Mouse (Mus musculus) CH12.LX (cell line): ENCODE results near the gene Gm10644. TPM values are rescaled to one million over a fixed set of nuclear protein-coding genes. Genes with fewer than 3 reads are reported as not detected.

Experiments
- DNase-seq: peaks from one replicate; pipeline ENCODE4 v3.0.0-alpha.2; 2013; ENCODE audit errors: extremely low read depth
- H3K27ac ChIP-seq: 2 replicates; pipeline ENCODE4 v1.5.1; 2012; ENCODE audit warnings: low read depth, mild to moderate bottlenecking, control low read depth, moderate library complexity; ENCODE audit not compliant: insufficient read depth
- H3K27me3 ChIP-seq: replicated peaks from 2 replicates; pipeline ENCODE3; 2012; ENCODE audit warnings: inconsistent platforms
- H3K36me3 ChIP-seq, 2 experiments: replicated peaks in 1 of 2; 2 replicates each; pipeline versions ENCODE3 to v1.6.1; 2012; ENCODE audit warnings: inconsistent platforms in 1 of 2, low read length in 1 of 2, mild to moderate bottlenecking in 1 of 2, mixed read lengths in 1 of 2, moderate library complexity in 1 of 2; ENCODE audit not compliant: control insufficient read depth in 1 of 2, insufficient read depth in 1 of 2
- H3K4me1 ChIP-seq, 2 experiments: 2 replicates each; pipeline ENCODE4 v1.6.1; 2012; ENCODE audit warnings: inconsistent platforms in 1 of 2, moderate library complexity in 1 of 2; ENCODE audit not compliant: insufficient read depth in 2 of 2, control insufficient read depth in 1 of 2
- H3K4me2 ChIP-seq: 2 replicates; pipeline ENCODE4 v1.6.1; 2012; ENCODE audit warnings: low read depth, mild to moderate bottlenecking, control low read depth; ENCODE audit not compliant: poor library complexity, insufficient read depth, severe bottlenecking
- H3K4me3 ChIP-seq, 3 experiments: fragments of 150-350 bp in 1 of 3; sonication (generic) in 1 of 3; replicated peaks in 1 of 3; 2 replicates each; pipeline versions ENCODE3 to v1.5.1; 2011 to 2012; ENCODE audit warnings: low read depth in 2 of 3, low read length in 2 of 3, mild to moderate bottlenecking in 2 of 3, moderate library complexity in 2 of 3, control low read depth in 1 of 3, improper control_type of control experiment in 1 of 3, inconsistent platforms in 1 of 3, mixed read lengths in 1 of 3; ENCODE audit not compliant: poor library complexity in 1 of 3
- H3K79me2 ChIP-seq: replicated peaks from 2 replicates; pipeline ENCODE4 v1.6.1; 2012; ENCODE audit warnings: mild to moderate bottlenecking, moderate library complexity; ENCODE audit not compliant: control insufficient read depth, poor library complexity, insufficient read depth, severe bottlenecking; ENCODE audit errors: extremely low read depth
- H3K9ac ChIP-seq: 2 replicates; pipeline ENCODE4 v1.6.1; 2012; ENCODE audit warnings: low read depth, mild to moderate bottlenecking, control low read depth, moderate library complexity; ENCODE audit not compliant: insufficient read depth
- H3K9me3 ChIP-seq: replicated peaks from 2 replicates; pipeline ENCODE3; 2012; ENCODE audit warnings: low read length, inconsistent platforms, mixed read lengths
- BHLHE40 ChIP-seq: IDR thresholded peaks from 2 replicates; pipeline ENCODE4 v1.6.1; 2011; ENCODE audit warnings: mild to moderate bottlenecking, low read depth, low read length, improper control_type of control experiment
- CHD1 ChIP-seq: IDR thresholded peaks from 2 replicates; pipeline ENCODE4 v1.6.1; 2012; ENCODE audit warnings: low read depth, low read length, improper control_type of control experiment, inconsistent platforms
- CHD2 ChIP-seq: IDR thresholded peaks from 2 replicates; pipeline ENCODE4 v1.6.1; 2011; ENCODE audit warnings: low read length, improper control_type of control experiment
- CTCF ChIP-seq, 2 experiments: IDR thresholded peaks in 1 of 2; conservative IDR thresholded peaks in 1 of 2; 2 replicates each; pipeline ENCODE4 v1.5.1; 2011 to 2012; ENCODE audit warnings: low read depth in 2 of 2, low read length in 2 of 2, improper control_type of control experiment in 1 of 2, inconsistent platforms in 1 of 2, mild to moderate bottlenecking in 1 of 2, moderate library complexity in 1 of 2
- E2F4 ChIP-seq: IDR thresholded peaks from 2 replicates; pipeline ENCODE4 v1.6.1; 2011; ENCODE audit warnings: low read depth, low read length, improper control_type of control experiment; ENCODE audit not compliant: insufficient replicate concordance
- ETS1 ChIP-seq: conservative IDR thresholded peaks from 2 replicates; pipeline ENCODE4 v1.6.1; 2012; ENCODE audit warnings: low read depth, mild to moderate bottlenecking, inconsistent platforms, low read length, improper control_type of control experiment, moderate library complexity
- HCFC1 ChIP-seq: IDR thresholded peaks from 2 replicates; pipeline ENCODE4 v1.6.1; 2012; ENCODE audit warnings: low read depth, mild to moderate bottlenecking, inconsistent platforms, low read length, improper control_type of control experiment
- IRF4 ChIP-seq: IDR thresholded peaks from 2 replicates; pipeline ENCODE4 v1.6.1; 2014; ENCODE audit warnings: low read depth, mild to moderate bottlenecking, inconsistent platforms, low read length, improper control_type of control experiment
- JUN ChIP-seq: IDR thresholded peaks from 2 replicates; pipeline ENCODE4 v1.6.1; 2011; ENCODE audit warnings: low read depth, mild to moderate bottlenecking, low read length, improper control_type of control experiment, moderate library complexity; ENCODE audit not compliant: insufficient read depth
- MAZ ChIP-seq: IDR thresholded peaks from 2 replicates; pipeline ENCODE4 v1.6.1; 2012; ENCODE audit warnings: low read depth, mild to moderate bottlenecking, inconsistent platforms, low read length, improper control_type of control experiment, moderate library complexity
- MXI1 ChIP-seq: IDR thresholded peaks from 2 replicates; pipeline ENCODE4 v1.6.1; 2011; ENCODE audit warnings: mild to moderate bottlenecking, low read depth, low read length, improper control_type of control experiment
- MYC ChIP-seq: IDR thresholded peaks from 2 replicates; pipeline ENCODE4 v1.6.1; 2011; ENCODE audit warnings: low read depth, mild to moderate bottlenecking, improper control_type of control experiment, low read length
- NRF1 ChIP-seq: IDR thresholded peaks from 2 replicates; pipeline ENCODE4 v1.6.1; 2014; ENCODE audit warnings: low read depth, mild to moderate bottlenecking, inconsistent platforms, low read length, improper control_type of control experiment, moderate library complexity
- PAX5 ChIP-seq: IDR thresholded peaks from 2 replicates; pipeline ENCODE4 v1.6.1; 2012; ENCODE audit warnings: low read length, inconsistent platforms, mixed read lengths
- POLR2A ChIP-seq: IDR thresholded peaks from 2 replicates; pipeline ENCODE4 v1.6.1; 2011; ENCODE audit warnings: low read depth, mild to moderate bottlenecking, improper control_type of control experiment, low read length
- POLR2AphosphoS2 ChIP-seq: IDR thresholded peaks from 2 replicates; pipeline ENCODE4 v1.6.1; 2011; ENCODE audit warnings: low read depth, low read length, improper control_type of control experiment
- RAD21 ChIP-seq: IDR thresholded peaks from 2 replicates; pipeline ENCODE4 v1.6.1; 2011; ENCODE audit warnings: low read depth, mild to moderate bottlenecking, low read length, improper control_type of control experiment, moderate library complexity
- RCOR1 ChIP-seq: conservative IDR thresholded peaks from 2 replicates; pipeline ENCODE4 v1.6.1; 2012; ENCODE audit warnings: low read depth, mild to moderate bottlenecking, inconsistent platforms, low read length, improper control_type of control experiment
- SMC3 ChIP-seq: IDR thresholded peaks from 2 replicates; pipeline ENCODE4 v1.6.1; 2011; ENCODE audit warnings: low read depth, low read length, improper control_type of control experiment
- TBP ChIP-seq: conservative IDR thresholded peaks from 2 replicates; pipeline ENCODE4 v1.6.1; 2011; ENCODE audit warnings: low read depth, low read length, improper control_type of control experiment
- TCF12 ChIP-seq: IDR thresholded peaks from 2 replicates; pipeline ENCODE4 v1.6.1; 2014; ENCODE audit warnings: low read depth, mild to moderate bottlenecking, inconsistent platforms, low read length, improper control_type of control experiment
- UBTF ChIP-seq: IDR thresholded peaks from 2 replicates; pipeline ENCODE4 v1.6.1; 2012; ENCODE audit warnings: low read depth, mild to moderate bottlenecking, inconsistent platforms, low read length, improper control_type of control experiment, moderate library complexity
- USF1 ChIP-seq: IDR thresholded peaks from 2 replicates; pipeline ENCODE4 v1.6.1; 2014; ENCODE audit warnings: low read depth, mild to moderate bottlenecking, inconsistent platforms, low read length, improper control_type of control experiment
- USF2 ChIP-seq: conservative IDR thresholded peaks from 2 replicates; pipeline ENCODE4 v1.6.1; 2011; ENCODE audit warnings: low read depth, low read length, improper control_type of control experiment
- ZC3H11A ChIP-seq: IDR thresholded peaks from 2 replicates; pipeline ENCODE4 v1.6.1; 2012; ENCODE audit warnings: low read depth, mild to moderate bottlenecking, inconsistent platforms, low read length, improper control_type of control experiment
- ZMIZ1 ChIP-seq: IDR thresholded peaks from 2 replicates; pipeline ENCODE4 v1.6.1; 2012; ENCODE audit warnings: low read depth, mild to moderate bottlenecking, inconsistent platforms, low read length, improper control_type of control experiment
- ZNF384 ChIP-seq: IDR thresholded peaks from 2 replicates; pipeline ENCODE4 v1.6.1; 2012; ENCODE audit warnings: low read depth, low read length, improper control_type of control experiment, inconsistent platforms
- dilution Hi-C: fragments of 300-500 bp; cut with MboI; formaldehyde crosslinking; loops from 2 replicates; pipeline ENCODE4 v1.14.3; 2020; ENCODE audit warnings: low sequenced_read_pairs; ENCODE audit not compliant: extremely low pct_unique_long_range_greater_than_20kb, extremely low pct_ligation_motif_present
- in situ Hi-C: fragments of 300-500 bp; cut with MboI; formaldehyde crosslinking; loops from 3 replicates; pipeline ENCODE4 v1.14.3; 2019; ENCODE audit warnings: low sequenced_read_pairs, low pct_ligation_motif_present, low pct_unique_long_range_greater_than_20kb, mixed read lengths
- polyA plus RNA-seq: library from polyadenylated mRNA; unstranded; fragments of >175 nt; gene quantifications from 2 replicates; pipeline ENCODE4 v1.2.1, GENCODE M21; 2012; ENCODE audit warnings: low read depth; ENCODE audit not compliant: insufficient read length
- total RNA-seq, 2 experiments: library from RNA; depleted of rRNA; stranded (reverse); fragments of 300-350 nt in 1 of 2; fragments of >200 nt in 1 of 2; gene quantifications; 2 replicates each; pipeline ENCODE4 v1.2.3; 2012 to 2014

Gene Gm10644
- total and polyA plus RNA-seq, 3 experiments = 0.44 to 1.7 (median 0.58) TPM

DNA sequence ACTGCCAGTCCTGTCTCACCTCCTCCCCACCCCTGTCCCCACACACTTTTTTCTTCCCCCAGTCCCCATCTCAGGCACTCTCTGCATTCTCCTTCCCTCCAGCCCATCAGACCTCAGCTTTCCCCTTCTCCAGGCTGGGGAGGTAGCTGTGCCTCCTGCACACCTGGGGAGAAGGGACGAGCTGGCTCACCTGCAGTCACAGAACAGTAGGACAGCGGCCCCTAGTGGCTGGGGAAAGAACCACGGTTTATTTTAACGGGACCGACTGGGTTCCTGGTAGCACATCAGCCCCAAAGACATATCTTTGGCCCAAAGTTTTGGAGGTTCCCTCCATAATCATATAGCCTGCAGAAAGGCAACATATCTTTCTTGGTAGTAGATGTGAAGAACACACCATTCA, 61.1 kb downstream of the Gm10644 start:
- Histone ChIP-seq H3K4me1 (peaks cover 3 to 12% of the 10 kb centered on the region in 2 experiments; a peak in 2 of 4 replicates), H3K27ac (no peak overlapping the region), H3K79me2 (no peaks in the 10 kb centered on the region), H3K4me2 (no peak overlapping the region), H3K36me3 (no peaks in the 10 kb centered on the region), H3K9me3 (peaks cover 4% of the 10 kb centered on the region), H3K27me3 (peaks cover 23% of the 10 kb centered on the region), H3K4me3 (no peak overlapping the region), H3K9ac (no peak overlapping the region)
- dilution Hi-C loops = no loop called here
- in situ Hi-C loops = loop anchor here (10.0 kb wide), 1 partner anchor 61 kb away; the partner anchor contains the start of genes Asf1b and Gm10644
- TF ChIP-seq CTCF (conservative IDR thresholded peaks at IDR 0.05 in 1 of 2, IDR thresholded peaks at IDR 0.05 in 1 of 2; ENCODE audit: low read depth in 2 of 2, low read length in 2 of 2) (peak; percentile 57 to 93), JUN (no peak), ZMIZ1 (no peak), BHLHE40 (no peak), MXI1 (no peak), MAZ (no peak), CHD1 (no peak), POLR2AphosphoS2 (no peak), ETS1 (no peak), CHD2 (no peak), USF1 (no peak), SMC3 (peak; percentile 80), UBTF (no peak), PAX5 (no peak), RCOR1 (no peak), HCFC1 (no peak), RAD21 (peak; percentile 85), TBP (no peak), ZC3H11A (no peak)
- peak; percentile 71 for DNase-seq

GRCm38 (mm10) chr8:83892061-83892460, 62.9 kb downstream of the Gm10644 start:
- no peak for DNase-seq
- Histone ChIP-seq H3K27ac (no peak overlapping the region), H3K9me3 (peaks cover 4% of the 10 kb centered on the region), H3K36me3 (no peaks in the 10 kb centered on the region), H3K4me3 (no peak overlapping the region), H3K4me2 (no peak overlapping the region), H3K9ac (no peak overlapping the region), H3K79me2 (no peaks in the 10 kb centered on the region), H3K27me3 (peaks cover 23% of the 10 kb centered on the region), H3K4me1 (peaks cover 3 to 12% of the 10 kb centered on the region in 2 experiments; a peak in 2 of 4 replicates)
- in situ Hi-C loops (loop anchor here (10.0 kb wide), 1 partner anchor 63 kb away; the partner anchor contains the start of genes Asf1b and Gm10644), dilution Hi-C loops (no loop called here)
- TF ChIP-seq NRF1 (no peak), TCF12 (no peak), ETS1 (no peak), USF2 (no peak), RCOR1 (no peak), ZNF384 (no peak), RAD21 (no peak), BHLHE40 (no peak), USF1 (no peak), MYC (no peak), POLR2A (no peak), MXI1 (no peak), UBTF (no peak), E2F4 (no peak), JUN (no peak), IRF4 (no peak), MAZ (no peak)
